Mouse (Mus musculus) MEL (cell line): ENCODE data around the gene Unc119.

Experiments
- GABPA ChIP-seq: IDR thresholded peaks from 2 replicates; pipeline ENCODE4 v1.6.1; 2012; ENCODE audit warnings: low read depth, mild to moderate bottlenecking, inconsistent platforms, low read length, improper control_type of control experiment, moderate library complexity
- NELFE ChIP-seq: IDR thresholded peaks from 2 replicates; pipeline ENCODE4 v1.6.1; 2011; ENCODE audit warnings: low read depth, low read length, improper control_type of control experiment

DNA sequence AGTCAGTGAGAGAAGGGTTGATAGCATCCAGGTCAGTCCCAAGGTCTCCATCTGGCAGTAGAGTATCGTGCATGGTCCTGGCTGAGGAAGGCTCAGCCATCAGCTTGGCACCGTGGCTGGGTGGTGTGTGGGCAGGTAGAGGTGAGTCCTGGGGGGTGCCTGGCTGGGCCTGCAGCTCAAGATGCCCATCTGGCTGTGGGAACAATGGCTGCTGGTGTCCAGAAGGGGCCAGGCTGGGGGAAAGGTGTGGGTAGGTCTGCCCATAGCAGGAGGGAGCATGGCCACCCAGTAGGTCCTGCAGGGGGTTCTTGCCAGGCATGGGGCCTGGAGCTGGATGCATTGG is 17.5 kb downstream of the Unc119 start:
- no peak for TF ChIP-seq NELFE
- TF ChIP-seq GABPA: no peak
